In genomic region chr10:117934797-117935196, GRCm38 (mm10) we compare ENCODE assay signal across 27 mouse cellular contexts.
DNase-seq lines count a peak whose midpoint lies in the region; ATAC-seq and TF ChIP-seq lines count a peak whose summit lies in the region.
"Had no signal": no experiment of that assay in that cellular context is flagged by ENCODE, and none has a peak within 500 bp of the region (broad histone marks: within the 10 kb centered on the region; RNA-seq: fewer than 3 reads in every experiment).

No protein-coding gene starts in this region.

- H3K9ac ChIP-seq in heart, embryonic 11.5 days (ENCODE audit: low read depth, low read length) = no peak overlapping the region
- no peak overlapping the region for H3K9ac ChIP-seq in liver, embryonic 11.5 days (ENCODE audit: low read depth, low read length)
- 0 out of 2 replicates have a peak overlapping the region, but pooled peaks have one; percentile 5 for H3K9ac ChIP-seq in liver, postnatal 0 days (replicated peaks)
- no peak overlapping the region for H3K9ac ChIP-seq in midbrain, embryonic 16.5 days (ENCODE audit: low read depth, low read length)
- no peak overlapping the region for H3K9ac ChIP-seq in midbrain, embryonic 13.5 days (replicated peaks)
- H3K9ac ChIP-seq: forebrain, embryonic 12.5 days; heart, embryonic 12.5 days; midbrain, embryonic 15.5 days; neural tube, embryonic 13.5 days; stomach, embryonic 15.5 days had no signal

- 52% methylated on average over 9 of the region's 9 CpGs for WGBS in heart, embryonic 11.5 days (ENCODE audit: insufficient replicate concordance)
- WGBS in liver, embryonic 11.5 days = 35% methylated on average over 9 of the region's 9 CpGs
- WGBS in liver, postnatal 0 days (ENCODE audit: insufficient replicate concordance) = 42% methylated on average over 9 of the region's 9 CpGs
- 66% methylated on average over 9 of the region's 9 CpGs for WGBS in midbrain, embryonic 16.5 days
- 71% methylated on average over 9 of the region's 9 CpGs for WGBS in midbrain, embryonic 13.5 days

- no peaks in the 10 kb centered on the region for H3K9me3 ChIP-seq in heart, embryonic 11.5 days (replicated peaks; ENCODE audit: control insufficient read depth, low read length)
- no peaks in the 10 kb centered on the region for H3K9me3 ChIP-seq in liver, embryonic 11.5 days (ENCODE audit: control insufficient read depth, low read length)
- H3K9me3 ChIP-seq in liver, postnatal 0 days (ENCODE audit: low read length) = no peaks in the 10 kb centered on the region
- no peaks in the 10 kb centered on the region for H3K9me3 ChIP-seq in midbrain, embryonic 16.5 days (replicated peaks; ENCODE audit: control insufficient read depth, low read length, poor library complexity, severe bottlenecking)
- no peaks in the 10 kb centered on the region for H3K9me3 ChIP-seq in midbrain, embryonic 13.5 days
- H3K9me3 ChIP-seq: embryonic facial prominence, embryonic 10.5 days; forebrain, embryonic 12.5 days; heart, embryonic 12.5 days; midbrain, embryonic 15.5 days; neural tube, embryonic 13.5 days; stomach, embryonic 15.5 days had no signal

- H3K4me1 ChIP-seq in heart, embryonic 11.5 days (ENCODE audit: control insufficient read depth, insufficient read depth, low read length) = peaks cover 12% of the 10 kb centered on the region
- H3K4me1 ChIP-seq in liver, embryonic 11.5 days (replicated peaks; ENCODE audit: control insufficient read depth, insufficient read depth, low read length) = peaks cover 13% of the 10 kb centered on the region
- 0 out of 2 replicates have a peak, but pooled peaks cover 2% of the 10 kb centered on the region for H3K4me1 ChIP-seq in liver, postnatal 0 days (ENCODE audit: insufficient read depth)
- no peaks in the 10 kb centered on the region for H3K4me1 ChIP-seq in midbrain, embryonic 16.5 days (ENCODE audit: control insufficient read depth, insufficient read depth, low read length)
- 0 out of 2 replicates have a peak, but pooled peaks cover 3% of the 10 kb centered on the region for H3K4me1 ChIP-seq in midbrain, embryonic 13.5 days (replicated peaks)
- H3K4me1 ChIP-seq: embryonic facial prominence, embryonic 10.5 days; forebrain, embryonic 12.5 days; midbrain, embryonic 15.5 days; stomach, embryonic 15.5 days had no signal

- no peaks in the 10 kb centered on the region for H3K36me3 ChIP-seq in heart, embryonic 11.5 days (ENCODE audit: control insufficient read depth, insufficient read depth, low read length)
- no peaks in the 10 kb centered on the region for H3K36me3 ChIP-seq in liver, embryonic 11.5 days (ENCODE audit: control insufficient read depth, insufficient read depth, low read length)
- no peaks in the 10 kb centered on the region for H3K36me3 ChIP-seq in liver, postnatal 0 days (replicated peaks; ENCODE audit: insufficient read depth, low read length)
- H3K36me3 ChIP-seq in midbrain, embryonic 16.5 days (ENCODE audit: control insufficient read depth, insufficient read depth, low read length) = no peaks in the 10 kb centered on the region
- H3K36me3 ChIP-seq in midbrain, embryonic 13.5 days = no peaks in the 10 kb centered on the region
- H3K36me3 ChIP-seq: embryonic facial prominence, embryonic 10.5 days; forebrain, embryonic 12.5 days; heart, embryonic 12.5 days; midbrain, embryonic 15.5 days; neural tube, embryonic 13.5 days; stomach, embryonic 15.5 days had no signal

- ATAC-seq in heart, embryonic 11.5 days (replicated peaks; ENCODE audit: insufficient number of reproducible peaks, low FRiP score, low TSS enrichment) = no peak
- ATAC-seq in liver, embryonic 11.5 days (replicated peaks; ENCODE audit: low FRiP score) = peak; percentile 94
- peak; percentile 87 for ATAC-seq in liver, postnatal 0 days
- no peak for ATAC-seq in midbrain, embryonic 16.5 days
- ATAC-seq in midbrain, embryonic 13.5 days = no peak
- ATAC-seq: activated CD4-positive, CD25-positive, alpha-beta regulatory T cell, adult 4 months; CD4-positive, CD25-positive, alpha-beta regulatory T cell, adult 4 months; intestine, postnatal 0 days; midbrain, embryonic 15.5 days had no signal

- no peak overlapping the region for H3K27ac ChIP-seq in heart, embryonic 11.5 days (ENCODE audit: low read depth, low read length)
- H3K27ac ChIP-seq in liver, embryonic 11.5 days (ENCODE audit: low read depth, low read length) = peak overlapping the region; percentile 62; the same call in 1 of the 2 replicates
- 0 out of 2 replicates have a peak overlapping the region, but pooled peaks have one; percentile 16 for H3K27ac ChIP-seq in liver, postnatal 0 days (ENCODE audit: low read depth)
- no peak overlapping the region for H3K27ac ChIP-seq in midbrain, embryonic 16.5 days (ENCODE audit: low read length)
- H3K27ac ChIP-seq in midbrain, embryonic 13.5 days = no peak overlapping the region
- H3K27ac ChIP-seq: embryonic facial prominence, embryonic 10.5 days; forebrain, embryonic 12.5 days; gastrocnemius, adult 2 months; layer of hippocampus, adult 2 months; midbrain, embryonic 15.5 days; neural tube, embryonic 13.5 days; stomach, embryonic 15.5 days had no signal

- DNase-seq in heart, adult 11 months = peak; percentile 49
- DNase-seq in liver, embryonic 11.5 days (ENCODE audit: low spot score) = no peak
- DNase-seq in liver, postnatal 0 days = no peak
- DNase-seq in left cerebral cortex, adult 11 months (ENCODE audit: low spot score) = no peak
- DNase-seq: adrenal gland, adult 8-10 months; cerebellum, adult 8-10 months; gastrocnemius, adult 2 months; heart, postnatal 10 days; kidney, postnatal 25 days; lung, adult 18-20 months; lung, postnatal 14 days; thymus, postnatal 25 days had no signal

- H3K4me3 ChIP-seq in heart, embryonic 11.5 days (ENCODE audit: low read depth, low read length) = no peak overlapping the region
- H3K4me3 ChIP-seq in liver, embryonic 11.5 days (ENCODE audit: low read depth, low read length) = peak overlapping the region; percentile 9; the same call in 1 of the 2 replicates
- H3K4me3 ChIP-seq in liver, postnatal 0 days (ENCODE audit: low read depth, low read length) = no peak overlapping the region
- no peak overlapping the region for H3K4me3 ChIP-seq in midbrain, embryonic 16.5 days (ENCODE audit: low read depth, low read length)
- no peak overlapping the region for H3K4me3 ChIP-seq in midbrain, embryonic 13.5 days (replicated peaks)
- H3K4me3 ChIP-seq: embryonic facial prominence, embryonic 10.5 days; forebrain, embryonic 12.5 days; gastrocnemius, adult 2 months; heart, embryonic 12.5 days; layer of hippocampus, adult 2 months; midbrain, embryonic 15.5 days; myocyte; neural tube, embryonic 13.5 days; stomach, embryonic 15.5 days had no signal

- no peak for TF ChIP-seq CTCF in liver, postnatal 0 days (IDR thresholded peaks at IDR 0.05; ENCODE audit: low read depth)

- peak; percentile 81 for TF ChIP-seq EP300 in liver, postnatal 0 days (IDR thresholded peaks at IDR 0.05; ENCODE audit: low read depth)

- H3K27me3 ChIP-seq in heart, embryonic 11.5 days (ENCODE audit: control insufficient read depth, insufficient read depth, low read length) = no peaks in the 10 kb centered on the region
- no peaks in the 10 kb centered on the region for H3K27me3 ChIP-seq in liver, embryonic 11.5 days (replicated peaks; ENCODE audit: control insufficient read depth, insufficient read depth, low read length)
- H3K27me3 ChIP-seq in liver, postnatal 0 days (ENCODE audit: insufficient read depth, low read length) = no peaks in the 10 kb centered on the region
- no peaks in the 10 kb centered on the region for H3K27me3 ChIP-seq in midbrain, embryonic 16.5 days (ENCODE audit: control insufficient read depth, insufficient read depth, low read depth, low read length)
- H3K27me3 ChIP-seq in midbrain, embryonic 13.5 days = no peaks in the 10 kb centered on the region
- H3K27me3 ChIP-seq: forebrain, embryonic 12.5 days; heart, embryonic 12.5 days; megakaryocyte, embryonic 14.5 days; midbrain, embryonic 15.5 days; neural tube, embryonic 13.5 days; stomach, embryonic 15.5 days had no signal

- no peak overlapping the region for H3K4me2 ChIP-seq in heart, embryonic 11.5 days
- H3K4me2 ChIP-seq in liver, embryonic 11.5 days = peak overlapping the region; percentile 55
- peak overlapping the region; percentile 51 for H3K4me2 ChIP-seq in liver, postnatal 0 days (ENCODE audit: low read depth, low read length)
- no peak overlapping the region for H3K4me2 ChIP-seq in midbrain, embryonic 16.5 days (ENCODE audit: low read length)
- H3K4me2 ChIP-seq in midbrain, embryonic 13.5 days (replicated peaks) = no peak overlapping the region
- H3K4me2 ChIP-seq: forebrain, embryonic 12.5 days; heart, embryonic 12.5 days; midbrain, embryonic 15.5 days; neural tube, embryonic 13.5 days; stomach, embryonic 15.5 days had no signal

Comparison
In these comparisons a context has a peak if more than half of its experiments do, and no peak if none do; other contexts are left out.
1. ATAC-seq: peak in liver, embryonic 11.5 days (single experiment) and liver, postnatal 0 days (single experiment); none in heart, embryonic 11.5 days (single experiment), midbrain, embryonic 16.5 days (single experiment) and midbrain, embryonic 13.5 days (single experiment).
2. H3K27ac ChIP-seq: peak in liver, embryonic 11.5 days (single experiment) and liver, postnatal 0 days (single experiment); none in heart, embryonic 11.5 days (single experiment), midbrain, embryonic 16.5 days (single experiment) and midbrain, embryonic 13.5 days (single experiment).
3. H3K4me2 ChIP-seq: peak in liver, embryonic 11.5 days (single experiment) and liver, postnatal 0 days (single experiment); none in heart, embryonic 11.5 days (single experiment), midbrain, embryonic 16.5 days (single experiment) and midbrain, embryonic 13.5 days (single experiment).